Mouse (Mus musculus): Measurements from ENCODE around the gene Rala.

Rala gene

DNA sequence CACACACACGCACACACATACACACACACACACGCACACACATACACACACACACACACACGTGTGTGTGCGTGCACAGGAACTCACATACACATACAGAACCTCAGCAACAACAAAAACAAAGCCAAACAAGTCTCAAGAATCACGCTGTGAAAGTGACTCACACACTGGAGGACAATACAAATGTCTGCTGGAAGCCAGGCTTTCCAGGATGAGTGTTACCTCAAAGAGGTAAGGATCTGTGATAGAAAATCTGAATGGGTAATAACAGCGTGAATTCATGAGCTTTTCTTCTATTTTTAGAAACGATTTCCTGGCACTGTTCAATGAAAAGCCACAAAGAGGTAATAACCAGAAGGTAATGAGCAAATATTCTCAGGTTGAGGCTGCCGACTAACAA, 59.8 kb downstream of the Rala start:
- no peak for DNase-seq (ENCODE audit: low spot score)

DNA sequence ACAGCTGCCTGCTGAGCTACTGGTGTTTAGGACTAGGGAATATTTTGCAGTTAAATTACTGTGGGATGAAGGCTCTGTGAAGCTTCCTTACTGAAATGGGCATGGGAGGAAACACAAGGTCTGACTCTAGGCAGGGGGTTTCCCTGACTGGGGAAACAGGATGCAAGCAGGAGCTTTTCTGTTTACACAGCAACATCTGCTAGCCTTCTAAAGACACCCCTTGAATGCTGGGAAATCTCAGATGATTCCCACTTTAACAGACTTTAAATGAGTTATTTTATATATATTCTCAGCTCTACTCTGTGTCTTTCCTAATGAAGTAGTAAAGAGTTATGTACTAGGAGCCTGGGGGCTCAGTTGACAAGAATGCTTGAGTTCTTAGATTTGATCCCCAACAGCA, 65.0 kb downstream of the Rala start:
- no peak for DNase-seq (ENCODE audit: low spot score)

DNA sequence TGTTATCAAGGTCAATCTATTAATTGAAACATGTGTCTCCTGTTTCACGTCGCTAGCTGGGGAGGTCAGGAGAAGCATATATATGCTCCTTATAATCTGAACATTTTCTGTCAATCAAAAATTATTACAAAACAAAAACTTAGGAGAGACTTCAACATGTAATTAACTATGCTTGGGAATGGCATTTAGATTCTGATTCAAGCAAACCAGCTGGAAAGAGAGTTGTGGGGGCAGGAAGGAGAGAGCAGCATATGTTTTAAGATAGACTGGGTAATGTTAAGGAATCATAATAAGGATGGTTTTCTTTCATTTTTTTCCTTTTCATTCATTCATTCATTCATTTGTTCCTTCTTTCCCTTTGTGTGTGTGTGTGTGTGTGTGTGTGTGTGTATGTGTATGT, 77.3 kb downstream of the Rala start:
- no peak for DNase-seq (ENCODE audit: low spot score)

DNA sequence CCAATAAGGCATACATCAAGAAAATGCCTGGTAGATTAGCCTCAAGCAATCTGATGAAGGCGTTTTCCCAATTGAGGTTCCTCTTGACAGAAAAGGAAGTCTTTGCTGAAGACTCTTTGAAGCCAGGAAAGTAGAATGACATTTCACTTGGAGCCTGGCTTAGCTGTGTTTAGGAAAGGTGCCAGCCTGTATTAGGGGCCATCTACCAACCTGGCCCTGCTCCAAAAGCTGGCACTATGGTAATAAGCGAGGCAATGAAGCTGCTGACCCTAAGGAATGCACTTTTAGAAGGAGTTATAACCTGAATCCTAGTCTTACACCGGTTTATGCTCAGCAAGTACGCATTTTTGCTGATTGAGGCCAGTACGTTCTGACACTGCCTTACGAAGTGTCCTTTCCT, 83.5 kb downstream of the Rala start:
- no peak for DNase-seq (ENCODE audit: low spot score)

DNA sequence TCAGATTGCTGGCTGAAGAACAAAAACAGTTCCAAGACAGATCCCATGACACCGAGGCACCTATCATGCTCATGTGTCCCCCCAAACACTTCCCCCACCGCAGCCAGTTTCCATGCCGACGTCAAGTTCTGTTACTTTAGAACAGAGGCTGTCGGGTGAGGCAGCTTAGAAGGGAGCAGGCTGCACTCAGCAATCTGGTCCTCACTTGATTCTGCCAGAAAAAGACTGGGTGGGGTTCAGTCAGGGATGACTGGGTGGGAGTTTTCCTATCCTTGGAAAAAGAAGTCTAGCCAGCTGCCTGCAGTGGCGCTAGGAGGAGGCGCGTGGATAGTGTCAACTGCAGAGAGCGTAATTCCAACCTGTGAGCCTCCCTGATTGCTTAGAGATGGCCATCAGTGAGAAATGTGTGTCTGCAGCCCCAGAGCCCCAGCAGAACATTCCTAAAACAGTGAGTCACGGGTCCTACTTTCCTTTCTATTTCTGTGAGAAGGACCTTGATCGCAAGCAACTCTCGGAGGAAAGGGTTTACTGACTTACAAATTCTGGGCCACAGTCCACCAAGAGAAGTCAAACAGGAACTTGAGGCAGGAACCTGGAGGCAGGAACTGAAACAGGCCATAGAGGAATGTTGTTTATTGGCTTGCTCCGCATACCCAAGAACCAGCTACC, 84.5 kb downstream of the Rala start:
- no peak for DNase-seq (ENCODE audit: low spot score)

DNA sequence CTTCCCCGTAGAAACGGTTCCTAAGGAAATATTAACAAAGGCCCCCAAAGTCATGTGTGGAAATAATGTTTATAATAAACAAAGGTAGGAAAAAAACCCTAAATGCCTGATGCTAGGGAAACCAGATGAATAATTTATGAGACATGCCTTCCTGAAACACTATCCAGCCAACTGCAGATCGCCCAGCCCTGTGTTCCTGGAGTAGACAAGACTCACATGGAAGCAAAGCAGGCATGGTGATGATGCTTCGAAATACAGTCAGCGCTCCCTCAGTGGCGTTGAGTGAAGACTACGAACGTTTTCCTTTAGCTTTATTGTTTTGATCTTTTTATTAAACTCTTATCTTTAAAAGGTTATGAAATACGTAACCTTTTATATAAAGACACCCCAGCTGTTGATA, 87.0 kb downstream of the Rala start:
- DNase-seq (ENCODE audit: low spot score), result no peak

DNA sequence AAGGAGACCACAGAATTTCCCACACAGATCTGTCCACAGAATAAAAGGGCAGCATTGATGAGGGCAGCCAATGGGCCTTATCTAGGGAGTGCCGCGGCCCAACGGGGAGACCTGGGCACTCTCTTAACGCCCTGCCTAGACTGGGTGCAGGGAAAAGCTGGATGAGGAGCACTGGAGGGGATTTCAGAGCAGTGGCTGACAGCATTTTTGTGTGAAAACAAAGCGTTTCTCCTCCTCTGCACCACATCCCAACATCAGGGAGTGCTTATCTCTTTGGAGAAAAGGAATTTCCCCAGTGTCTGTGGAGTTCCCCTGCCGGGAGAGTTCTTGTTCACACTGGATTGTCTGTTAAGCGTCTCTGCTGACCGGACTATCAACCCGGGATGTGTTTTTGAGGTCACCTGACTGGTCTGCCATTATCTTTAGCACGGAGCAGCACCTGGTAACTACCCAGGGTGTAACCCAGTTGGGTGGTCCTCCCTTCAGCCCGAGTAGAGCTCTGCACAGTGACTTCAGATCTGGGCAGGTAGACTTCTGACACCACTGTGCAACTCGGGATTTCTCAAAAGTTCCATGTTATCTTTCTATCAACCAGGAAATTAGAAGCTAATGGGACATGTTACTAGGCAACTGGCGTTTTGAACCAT, 88.4 kb downstream of the Rala start:
- DNase-seq (ENCODE audit: low spot score), result peak; percentile 26

DNA sequence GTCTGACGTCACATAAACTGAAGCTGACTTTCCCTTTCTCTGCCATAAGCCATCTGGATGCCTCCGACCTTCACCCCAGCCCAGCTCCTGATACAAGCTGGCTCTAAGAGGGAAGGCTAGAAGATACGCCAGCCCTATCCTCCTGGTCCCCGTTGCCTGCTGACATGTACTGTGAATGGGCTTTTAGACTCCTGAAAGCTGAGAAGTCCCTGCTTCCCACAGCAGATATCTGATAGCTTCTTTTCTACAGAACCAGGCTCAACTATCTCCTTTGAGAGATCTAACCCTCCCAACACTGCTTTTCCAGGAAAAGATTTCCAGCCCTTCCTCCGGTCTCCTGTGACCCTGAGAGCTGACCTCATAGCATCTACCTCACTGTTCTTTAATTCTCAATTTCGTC, 89.3 kb downstream of the Rala start:
- DNase-seq (ENCODE audit: low spot score), result peak; percentile 10

DNA sequence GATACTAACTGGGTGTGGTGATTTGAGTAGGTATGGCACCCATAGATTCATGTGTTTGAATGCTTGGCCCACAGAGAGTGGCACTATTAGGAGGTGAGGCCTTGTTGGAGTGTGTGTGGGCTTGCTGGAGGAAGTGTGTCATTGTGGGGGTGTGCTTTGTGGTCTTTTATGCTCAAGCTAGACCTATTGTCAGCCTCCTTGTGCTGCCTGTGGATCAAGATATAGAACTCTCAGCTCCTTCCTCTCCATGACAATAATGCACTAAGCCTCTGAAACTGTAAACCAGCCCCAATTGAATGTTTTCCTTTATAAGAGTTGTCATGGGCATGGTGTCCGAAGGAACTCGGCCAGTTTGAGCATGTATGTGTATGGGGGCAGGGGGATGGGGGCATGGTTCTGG, 100.7 kb downstream of the Rala start:
- no peak for DNase-seq (ENCODE audit: low spot score)

DNA sequence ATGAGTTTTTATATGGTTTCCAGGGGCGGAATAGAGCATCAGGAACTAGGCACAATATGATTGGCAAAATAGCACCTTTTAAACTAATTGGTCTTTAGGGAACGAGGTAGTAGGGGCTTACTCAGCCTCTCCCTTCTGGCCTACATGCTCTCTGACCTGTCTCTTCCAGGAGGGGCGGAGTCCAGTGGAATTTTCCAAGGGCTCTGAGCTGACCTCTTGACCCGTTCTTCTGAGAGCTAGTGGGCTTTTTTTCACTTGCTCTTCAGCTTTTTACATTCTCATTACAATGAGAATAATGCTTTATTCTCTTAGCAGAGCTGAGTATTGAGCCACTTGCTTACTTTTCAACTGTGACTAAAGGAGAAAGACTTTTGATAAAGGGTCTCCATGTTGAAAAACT, 101.3 kb downstream of the Rala start:
- no peak for DNase-seq (ENCODE audit: low spot score)

DNA sequence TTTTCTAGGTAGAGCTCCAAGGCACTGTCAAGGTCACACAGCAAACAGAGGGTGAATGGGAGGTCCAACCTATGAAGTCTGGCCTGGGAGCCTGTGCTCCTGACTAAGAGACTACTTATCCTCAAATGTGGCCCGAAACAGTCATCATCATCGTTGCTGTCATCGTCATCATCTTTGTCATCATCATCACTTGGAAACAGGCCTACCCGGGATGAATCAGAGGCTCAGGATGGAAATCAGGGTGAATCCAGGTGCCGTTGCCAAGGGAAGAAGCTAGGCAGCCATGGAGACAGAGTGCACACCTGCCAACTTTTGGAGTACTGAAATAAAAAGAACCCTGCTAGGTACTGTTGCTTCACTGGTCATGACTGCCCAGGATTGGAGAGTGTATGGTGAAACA, 104.9 kb downstream of the Rala start:
- no peak for DNase-seq (ENCODE audit: low spot score)

DNA sequence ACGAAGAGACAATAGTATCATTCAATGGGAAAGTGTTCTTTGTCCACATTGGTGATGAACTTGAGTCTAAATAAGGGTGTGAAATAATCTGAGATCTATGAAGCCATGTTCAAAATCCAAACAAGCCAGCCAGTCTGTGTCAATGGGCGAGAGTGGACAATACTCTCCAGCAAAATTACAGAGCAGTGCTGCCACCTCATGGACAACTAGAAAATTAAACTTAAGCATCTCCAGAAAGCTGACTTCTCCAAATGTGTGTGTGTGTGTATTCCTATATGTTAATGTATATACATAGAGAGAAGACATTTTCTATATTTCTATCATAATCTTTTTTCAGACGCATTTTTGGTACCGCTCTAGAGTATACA, 105.6 kb downstream of the Rala start:
- DNase-seq (ENCODE audit: low spot score), result peak; percentile 71

DNA sequence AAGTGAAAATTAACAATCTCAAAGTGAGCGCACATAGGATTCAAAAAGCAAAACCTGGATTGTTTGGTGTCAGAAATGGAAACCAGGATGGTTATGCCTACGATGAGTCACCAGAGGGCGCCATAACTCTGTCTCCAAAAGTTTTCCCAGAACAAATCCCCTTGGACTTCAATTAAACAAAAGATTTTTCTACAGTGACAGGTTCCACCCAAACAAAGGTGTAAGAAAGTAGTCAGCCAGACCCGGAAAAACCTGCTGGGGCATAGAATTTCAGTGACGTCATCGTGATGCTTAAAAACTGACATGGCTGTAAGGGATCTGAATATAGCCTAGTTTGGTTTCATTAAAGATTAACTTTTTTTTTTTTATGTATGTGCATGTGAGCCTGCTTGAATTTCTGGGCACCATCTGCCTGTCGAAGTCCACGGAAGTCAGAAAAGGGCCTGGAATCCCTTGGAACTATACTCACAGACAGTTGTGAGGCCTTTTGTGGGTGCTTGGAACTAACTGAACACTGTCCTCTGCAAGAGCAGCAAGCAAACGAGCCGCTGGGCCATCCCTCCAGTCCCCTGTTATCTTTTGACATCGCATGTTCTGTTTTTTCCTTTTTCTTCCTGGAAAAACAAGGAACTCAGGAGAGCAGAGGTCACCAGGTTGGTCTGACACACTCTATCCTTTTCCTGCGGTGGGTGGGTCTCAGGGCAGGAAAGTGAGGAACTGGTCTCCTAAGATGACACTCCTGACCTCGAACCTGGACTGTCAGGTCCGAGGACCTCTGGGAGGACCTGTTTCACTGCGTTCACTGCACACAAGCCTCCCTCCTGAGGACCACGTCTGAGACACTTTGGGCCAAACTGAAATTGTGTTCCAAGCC, 106.2 kb downstream of the Rala start:
- peak; percentile 22 for DNase-seq (ENCODE audit: low spot score)

DNA sequence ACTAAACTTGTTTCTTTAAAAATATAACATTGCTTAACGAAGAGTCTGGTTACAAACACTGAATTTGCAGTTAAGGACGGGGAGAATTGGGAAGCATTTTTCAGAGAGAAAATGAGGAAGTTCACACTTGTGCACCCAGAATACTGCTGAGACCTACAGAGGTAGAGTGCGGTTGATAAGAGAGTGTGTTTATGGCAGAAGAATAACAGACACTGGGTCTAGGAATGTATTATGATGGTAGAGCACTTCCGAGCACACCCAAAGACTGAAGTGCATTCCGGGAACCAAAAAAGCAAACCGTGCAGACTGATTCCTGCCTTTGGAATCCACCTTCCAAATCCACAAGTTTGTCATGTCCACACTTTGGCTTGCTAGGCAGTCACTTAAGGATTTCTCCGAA, 107.2 kb downstream of the Rala start:
- no peak for DNase-seq (ENCODE audit: low spot score)

DNA sequence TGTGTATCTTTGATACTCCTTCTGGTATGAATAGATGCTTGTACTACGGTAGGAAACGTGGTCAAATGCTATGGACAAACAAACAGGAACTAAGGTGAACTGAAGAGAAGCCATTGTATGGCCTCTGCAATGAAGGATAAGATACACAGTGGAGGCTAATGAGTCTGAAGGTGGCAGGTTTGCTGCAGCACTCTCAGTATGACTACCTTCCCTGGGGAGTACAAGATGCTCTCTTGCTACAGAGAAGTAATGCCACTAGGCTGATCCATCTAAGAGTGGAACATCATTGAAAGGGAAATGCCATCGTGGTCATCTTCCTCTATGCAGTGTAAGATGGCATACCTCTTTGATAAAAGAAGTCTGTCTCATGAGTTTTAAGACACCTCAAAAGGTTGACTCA, 111.1 kb downstream of the Rala start:
- DNase-seq (ENCODE audit: low spot score), result no peak
